Mouse (Mus musculus) thymus, postnatal 10 days (tissue): ENCODE measurements at regions not wholly inside any gene's neighbourhood (a gene's known extent, or its start where the extent isn't known, plus 50 kb on each side); places are given as distances from the start of the nearest gene placed in this dataset.

Source experiments
- DNase-seq, 2 experiments: peaks; one replicate each; pipeline ENCODE4 v3.0.0; 2021; ENCODE audit warnings: low spot score in 2 of 2

DNA sequence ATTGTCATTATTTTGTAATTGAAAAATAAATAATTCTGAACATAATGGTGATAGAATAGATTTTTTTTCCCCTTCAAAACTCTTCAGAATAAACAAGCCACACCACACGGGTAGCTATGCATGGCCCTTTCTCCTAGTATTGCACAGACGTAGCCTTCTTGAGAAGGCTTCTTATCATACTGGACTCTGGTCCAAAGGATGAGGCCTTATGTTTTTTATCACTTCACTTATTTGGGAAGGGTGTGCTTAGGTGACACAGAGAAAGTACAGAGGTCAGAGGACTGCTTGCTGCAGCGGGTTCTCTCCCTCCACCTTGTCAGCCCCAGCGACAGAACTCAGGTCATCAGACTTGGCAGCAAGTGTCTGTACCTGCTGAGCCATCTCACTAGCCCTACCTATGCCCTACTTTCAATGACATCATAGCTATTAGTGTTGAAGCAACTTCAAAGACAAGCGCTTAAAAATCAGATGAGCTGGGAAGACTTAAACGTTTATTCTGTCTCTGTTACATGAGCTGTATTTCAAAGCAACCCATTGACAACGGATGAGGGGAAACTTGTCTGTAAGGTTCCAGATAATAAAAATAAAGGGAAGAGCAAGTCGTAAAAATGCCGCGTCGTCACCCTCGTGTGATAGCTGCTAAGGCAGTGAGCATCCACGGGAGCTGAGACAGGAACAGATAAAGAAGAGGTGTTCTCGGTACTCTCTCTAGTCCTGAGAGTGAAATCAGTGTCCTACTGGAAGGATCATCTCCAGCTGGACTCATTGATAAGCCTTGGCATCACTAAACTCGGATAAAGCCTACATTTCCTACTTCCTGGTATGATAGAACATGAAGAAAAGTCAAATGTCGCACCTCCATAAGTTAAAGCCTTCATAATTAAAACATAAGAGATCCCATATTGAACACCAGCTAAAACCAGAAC is 226.2 kb downstream of the Sp3 start:
- no peak for DNase-seq

DNA sequence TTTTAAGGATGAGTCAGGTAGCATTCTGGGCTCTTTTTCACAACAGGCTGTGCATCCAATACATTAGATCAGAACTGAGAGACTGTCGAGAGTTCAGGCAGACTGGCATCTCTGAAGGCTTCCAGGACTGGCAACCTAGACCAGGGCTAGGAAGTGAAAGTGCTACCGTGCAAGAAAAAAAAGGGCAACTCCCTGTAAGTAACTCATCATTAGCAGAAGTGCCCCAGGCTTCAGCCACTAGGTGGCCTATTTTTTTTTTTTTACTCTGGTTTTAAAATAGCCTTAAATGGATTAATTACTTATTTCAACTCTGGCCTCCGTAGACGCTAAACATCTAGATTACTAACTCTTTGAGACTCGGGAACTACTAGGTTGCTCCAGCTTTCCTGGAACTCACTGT is 216.8 kb downstream of the Sp3 start:
- no peak for DNase-seq

DNA sequence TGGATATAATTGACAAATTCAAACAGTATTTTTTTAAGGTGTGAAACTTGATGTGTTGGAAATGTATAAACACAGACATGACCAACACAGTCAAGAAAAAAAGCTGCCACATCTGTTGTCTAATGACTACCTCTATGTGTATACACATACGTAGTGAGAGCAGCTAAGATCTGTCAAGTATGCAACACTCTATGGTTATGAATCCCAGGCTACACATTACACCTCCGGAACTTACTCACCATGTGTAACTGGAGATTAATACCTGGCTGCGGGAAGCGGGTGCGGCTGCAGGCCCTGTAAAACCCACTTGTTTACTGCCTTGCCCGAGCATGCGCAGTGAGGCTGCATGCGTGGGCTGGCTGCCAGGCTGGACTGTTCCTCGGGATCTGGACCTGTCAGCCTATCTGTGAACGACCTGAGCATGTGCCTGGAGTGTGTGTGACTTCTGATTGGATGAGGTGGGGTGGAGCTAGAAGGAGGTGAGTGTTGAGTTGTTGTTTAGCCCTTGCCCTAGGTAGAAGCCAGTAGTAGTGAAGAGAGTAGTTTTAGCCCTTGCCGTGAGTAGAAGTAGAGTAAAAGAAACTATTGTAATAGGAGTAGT is 211.1 kb downstream of the Sp3 start:
- no peak for DNase-seq

DNA sequence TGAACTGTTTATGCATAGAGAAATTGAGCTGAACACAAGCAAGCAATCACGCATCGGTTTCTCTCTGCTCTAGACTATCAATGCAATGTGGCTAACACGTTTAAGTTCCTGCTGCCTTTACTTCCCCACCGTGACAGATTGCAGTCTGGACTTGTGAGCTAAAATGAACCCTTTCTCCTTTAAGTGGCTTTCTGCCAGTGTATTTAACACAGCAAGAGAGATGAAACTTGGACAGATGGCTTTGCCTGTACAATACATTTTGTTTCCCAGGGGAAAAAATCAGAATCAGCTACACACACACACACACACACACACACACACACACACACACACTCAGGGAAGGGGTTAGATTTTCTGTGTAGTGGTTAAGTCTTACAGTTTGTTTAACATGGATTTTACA is 206.8 kb downstream of the Sp3 start:
- no peak for DNase-seq

DNA sequence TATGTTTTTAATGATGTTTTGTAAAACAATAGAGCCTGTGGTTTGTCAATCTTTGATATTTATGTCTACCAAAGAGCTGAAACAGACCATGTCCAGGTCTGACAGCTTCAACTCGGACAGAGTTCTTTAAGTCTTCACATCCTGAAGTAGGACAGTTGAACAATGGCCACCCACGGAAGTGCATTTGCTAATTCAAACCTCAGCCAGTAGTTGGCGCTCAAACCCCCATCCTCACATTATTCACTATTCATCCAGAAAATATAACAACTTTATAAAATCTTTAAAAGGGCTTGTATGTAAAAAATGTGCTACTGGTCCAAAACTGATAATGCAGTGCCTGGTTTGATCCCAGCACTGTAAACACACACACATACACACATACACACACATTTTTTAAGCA is 202.9 kb downstream of the Sp3 start:
- peak in 1 of 2 experiments; percentile 32 for DNase-seq

DNA sequence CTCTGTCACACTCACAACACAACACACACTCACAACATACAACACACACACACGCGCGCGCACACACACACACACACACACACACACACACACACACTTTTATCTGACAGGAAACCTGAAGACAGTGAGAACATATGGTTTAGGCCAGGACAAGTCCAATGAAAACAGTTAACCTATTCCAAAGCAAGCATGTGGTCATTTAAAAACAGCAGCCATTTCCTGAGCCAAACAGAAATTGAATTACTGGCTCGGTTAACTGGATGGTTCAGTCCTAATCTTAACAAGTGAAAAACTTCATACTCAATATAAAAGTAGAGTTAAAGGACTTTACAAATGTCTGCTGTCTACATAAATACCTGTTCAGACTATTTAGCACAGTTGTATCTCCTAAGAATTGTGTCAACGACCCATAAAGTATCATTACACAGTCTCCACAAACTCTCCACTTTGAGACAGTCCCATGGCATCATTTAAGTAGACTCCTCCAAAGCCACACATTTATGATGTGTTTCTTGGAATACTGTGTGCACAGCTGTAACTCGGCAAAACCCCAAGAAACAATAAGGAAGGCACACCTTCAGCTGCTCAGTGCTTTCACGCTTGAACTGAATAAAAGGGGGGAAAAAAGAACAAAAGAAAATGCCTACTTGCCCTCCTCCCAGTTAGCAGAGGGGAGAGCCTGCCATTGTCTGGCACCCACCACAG is 202.3 kb downstream of the Sp3 start:
- DNase-seq: no peak

DNA sequence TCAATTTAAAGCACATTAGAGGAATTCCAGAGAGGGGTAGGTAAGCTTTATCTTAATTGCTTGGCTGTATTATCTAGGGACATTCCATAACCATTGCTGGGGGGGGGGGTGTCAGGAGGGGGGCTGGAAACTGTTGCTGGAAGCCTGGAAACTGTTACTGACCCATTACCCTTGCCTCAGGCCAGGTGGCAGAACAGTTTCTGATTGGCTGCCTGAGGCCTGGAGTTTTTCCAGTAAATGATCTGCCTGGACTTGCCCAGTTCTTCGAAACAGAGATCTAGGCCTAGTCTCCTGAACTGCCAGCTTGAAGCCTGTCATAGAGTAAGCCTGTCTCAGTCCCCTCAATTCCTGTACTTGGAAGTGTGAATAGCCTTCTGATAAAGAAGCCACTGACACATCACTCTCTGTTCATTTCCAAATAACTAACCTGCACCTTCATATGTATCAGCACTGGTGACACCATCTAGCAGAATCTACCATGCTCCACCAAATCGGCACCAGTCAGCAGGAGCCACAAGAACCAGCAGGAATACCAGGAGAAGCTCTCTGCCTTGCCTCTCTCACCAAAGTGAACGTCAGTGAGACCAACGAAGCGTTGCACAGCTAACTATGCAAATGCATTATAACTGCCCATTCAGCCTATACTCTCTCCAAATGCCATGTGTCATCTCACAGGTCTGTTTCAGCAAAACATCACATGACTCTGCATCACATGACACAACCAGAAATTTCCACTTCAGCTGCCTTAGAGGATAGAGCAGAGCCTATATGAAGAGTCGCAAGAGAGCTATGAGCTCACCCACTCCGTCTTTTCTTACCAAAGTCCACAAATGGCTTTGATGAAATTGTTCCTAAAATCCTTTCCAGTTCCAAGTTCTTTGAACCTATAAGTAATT is 200.7 kb downstream of the Sp3 start:
- DNase-seq: no peak

DNA sequence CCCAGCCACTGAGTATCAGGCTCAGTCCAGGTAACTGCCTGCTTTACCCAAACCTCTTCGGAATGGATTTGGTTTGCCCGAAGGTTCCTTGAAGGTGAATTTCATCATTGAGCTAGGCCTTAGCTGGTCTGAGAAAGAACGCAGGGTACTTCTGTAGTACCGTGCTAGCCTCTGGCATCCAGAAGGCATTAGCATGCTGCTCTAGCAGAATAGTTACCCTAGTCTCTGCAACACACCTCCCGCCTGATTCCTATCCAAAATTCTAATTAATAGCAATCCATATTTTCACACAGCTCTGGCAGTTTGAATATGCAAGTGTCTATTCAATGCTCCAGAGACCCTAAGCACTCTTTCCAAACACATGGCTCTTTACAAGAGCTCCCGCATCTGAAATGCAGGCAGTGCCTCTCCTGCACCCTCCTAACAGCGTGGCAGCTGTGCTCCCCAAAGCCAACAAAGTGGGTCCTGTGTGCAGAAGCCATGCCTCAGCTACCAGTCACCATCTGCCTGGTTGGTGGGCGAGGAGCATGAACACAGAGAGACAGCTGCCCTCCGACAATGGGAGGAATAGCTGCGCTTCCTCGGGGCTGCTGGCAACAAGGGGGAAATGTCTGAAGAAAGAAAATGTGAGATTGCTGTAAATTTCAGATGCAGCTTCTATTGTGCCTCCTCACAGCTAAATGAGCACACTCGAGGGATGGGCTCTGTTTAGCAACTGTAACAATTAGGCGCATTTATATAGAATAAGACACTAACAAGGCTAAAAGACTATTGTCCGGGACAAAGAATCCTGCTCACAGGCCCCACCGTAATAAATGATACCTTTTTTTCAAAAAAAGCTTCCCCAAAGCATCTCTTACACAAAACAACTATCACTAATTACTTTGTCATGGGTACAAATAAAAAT is 198.6 kb downstream of the Sp3 start:
- no peak for DNase-seq

DNA sequence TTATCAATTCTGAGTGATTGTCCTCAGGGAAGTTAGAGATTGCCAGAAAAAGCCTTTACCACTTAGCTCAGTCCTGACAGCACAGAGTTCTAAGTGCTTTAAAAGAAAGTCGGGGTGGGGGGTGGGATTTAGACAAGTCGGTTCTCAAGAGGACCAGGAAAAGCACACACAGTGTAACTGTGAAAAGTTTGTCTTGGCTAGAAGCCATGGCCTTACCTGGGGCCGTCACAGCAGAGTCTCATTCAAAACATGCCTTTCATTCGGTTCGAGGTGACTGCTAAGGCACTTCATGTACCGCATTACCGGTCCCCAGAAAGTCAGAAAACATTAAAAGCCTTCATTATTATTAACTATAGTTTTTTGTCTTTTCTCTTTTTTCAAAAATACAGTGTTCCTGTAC is 197.9 kb downstream of the Sp3 start:
- no peak for DNase-seq

DNA sequence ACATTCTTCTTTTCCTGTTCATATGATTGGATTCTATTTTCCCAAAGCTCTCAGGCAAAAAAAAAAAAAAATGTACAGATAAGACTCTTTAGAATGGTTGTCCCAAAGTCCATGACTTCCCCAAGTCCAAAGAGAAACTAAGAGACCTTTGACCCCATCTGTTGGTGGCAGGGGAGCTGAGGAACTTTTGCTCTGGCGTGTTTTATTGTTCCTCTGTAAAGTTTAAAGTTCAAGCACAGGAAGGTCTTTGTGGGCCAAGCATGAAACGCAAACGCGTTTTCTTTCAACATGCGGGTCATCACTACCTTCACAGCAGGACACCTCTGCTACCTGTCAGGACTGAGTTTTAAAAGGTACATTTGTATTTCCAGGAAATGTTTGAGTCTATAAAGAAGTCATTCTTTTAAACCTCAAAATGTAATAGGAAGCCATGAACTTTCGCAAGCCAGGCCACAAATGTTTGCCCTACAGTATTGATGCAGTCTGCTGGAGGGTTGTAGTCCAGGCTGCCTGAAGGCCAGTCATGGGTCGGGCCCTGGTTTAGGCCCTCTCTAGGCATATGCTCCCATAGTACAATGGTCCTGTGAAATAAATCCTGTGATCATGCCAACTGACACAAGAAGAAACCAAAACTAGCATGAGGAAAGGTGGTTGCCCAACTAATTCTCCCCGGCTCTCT is 194.7 kb downstream of the Sp3 start:
- DNase-seq: no peak

DNA sequence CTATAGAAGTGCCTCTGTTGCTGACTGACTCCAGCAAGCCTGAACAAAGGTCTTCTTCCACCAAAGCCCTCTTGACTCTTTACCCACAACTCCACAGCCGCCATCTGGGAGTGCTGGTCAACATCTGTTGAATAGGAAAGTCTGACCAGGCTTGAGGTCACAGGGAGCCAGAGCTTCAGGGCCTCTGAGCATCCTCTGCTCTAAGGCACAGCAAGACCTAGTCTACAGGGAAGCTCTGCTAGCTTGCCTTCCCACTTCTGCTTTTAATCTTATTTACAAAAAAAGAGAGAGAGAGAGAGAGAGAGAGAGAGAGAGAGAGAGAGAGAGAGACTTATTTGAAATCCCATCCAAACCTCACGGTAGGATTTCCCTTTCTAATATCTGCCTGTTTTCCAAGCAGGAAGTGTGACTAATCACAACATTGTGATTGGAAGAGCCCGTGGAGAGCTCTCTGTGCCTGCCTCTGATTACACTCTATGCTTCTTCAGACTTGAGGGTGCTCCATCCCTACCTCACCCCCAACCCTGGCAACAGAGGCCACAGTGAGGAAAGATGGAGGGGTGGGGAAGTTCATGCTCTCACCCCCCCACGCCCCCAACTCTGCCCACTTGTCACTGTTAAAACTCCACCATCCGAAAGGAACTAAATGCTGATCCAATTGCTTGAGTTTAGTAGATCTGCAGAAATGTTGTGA is 194.1 kb downstream of the Sp3 start:
- DNase-seq: no peak

DNA sequence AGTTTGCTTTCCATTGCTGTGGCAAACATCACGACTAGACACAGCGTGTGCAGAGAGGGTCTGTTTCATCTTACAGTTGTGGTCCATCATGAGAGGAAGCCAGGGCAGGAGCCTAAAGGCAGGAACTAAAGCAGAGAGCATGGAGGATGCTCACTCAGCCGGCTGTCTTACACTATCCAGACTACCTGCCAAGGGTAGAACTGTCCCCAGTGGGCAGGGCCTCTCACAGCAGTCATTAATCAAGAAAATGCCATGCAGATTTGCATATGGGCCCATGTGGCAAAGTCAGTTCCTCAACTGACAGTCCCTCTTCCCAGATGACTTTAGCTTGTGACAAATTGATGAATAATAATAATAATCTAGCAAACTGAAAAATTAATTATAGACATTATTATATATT is 192.6 kb downstream of the Sp3 start:
- DNase-seq: no peak

DNA sequence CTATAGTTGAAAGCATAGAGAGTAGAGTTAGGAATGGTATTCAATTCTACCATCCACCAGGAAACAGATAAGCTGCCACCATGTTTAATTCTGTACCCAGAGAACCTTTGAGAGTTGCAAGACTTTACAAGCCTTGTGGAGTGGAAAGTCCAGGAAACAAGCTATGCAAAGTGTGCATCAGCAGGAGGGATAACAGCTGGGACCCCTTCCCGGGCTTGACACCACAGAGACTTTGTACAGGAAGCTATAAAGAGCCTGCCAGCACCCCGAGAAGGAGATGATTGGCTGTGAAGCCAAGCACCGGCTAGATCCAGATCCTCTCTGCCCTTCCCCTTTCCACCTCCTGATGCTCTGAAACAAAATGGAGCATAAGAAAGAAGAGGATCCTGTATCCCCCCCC is 188.8 kb downstream of the Sp3 start:
- no peak for DNase-seq

DNA sequence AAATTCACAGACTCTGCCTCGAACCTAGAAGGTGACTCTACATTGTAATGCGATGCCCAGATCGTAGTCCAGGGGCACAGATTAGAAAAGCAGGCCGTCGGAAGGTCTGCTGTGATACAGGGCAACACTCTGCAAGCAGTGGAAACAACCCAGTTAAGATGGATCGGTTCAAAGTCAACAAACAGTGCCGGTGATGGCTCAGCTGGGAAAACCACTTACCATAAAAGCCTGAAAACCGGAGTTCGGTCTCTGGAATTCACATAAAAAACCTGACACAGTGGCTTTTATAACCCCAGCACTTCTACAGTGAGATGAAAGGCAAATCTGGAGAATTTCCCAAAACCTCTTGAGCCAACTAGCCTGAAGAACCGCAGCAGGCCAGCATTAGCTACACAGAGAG is 186.8 kb downstream of the Sp3 start:
- DNase-seq: no peak

DNA sequence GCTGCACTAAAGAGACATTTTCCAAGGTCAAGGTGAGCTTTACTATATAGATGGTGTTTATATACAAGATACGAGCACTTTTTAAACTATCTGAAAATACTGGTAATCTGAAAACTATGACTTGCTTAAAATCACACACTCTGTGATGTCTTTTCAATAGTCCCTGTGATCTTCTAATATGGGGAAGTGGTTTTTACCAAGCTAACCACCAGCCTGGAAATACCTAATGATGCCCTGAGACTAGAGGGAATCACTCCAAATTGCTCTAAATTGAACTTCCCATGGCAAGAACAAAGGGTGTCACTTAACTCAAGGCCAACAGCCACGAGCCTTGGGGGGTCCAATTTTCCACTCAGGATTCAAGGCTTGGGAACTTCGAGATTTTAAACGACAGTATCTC is 185.7 kb downstream of the Sp3 start:
- DNase-seq: no peak

DNA sequence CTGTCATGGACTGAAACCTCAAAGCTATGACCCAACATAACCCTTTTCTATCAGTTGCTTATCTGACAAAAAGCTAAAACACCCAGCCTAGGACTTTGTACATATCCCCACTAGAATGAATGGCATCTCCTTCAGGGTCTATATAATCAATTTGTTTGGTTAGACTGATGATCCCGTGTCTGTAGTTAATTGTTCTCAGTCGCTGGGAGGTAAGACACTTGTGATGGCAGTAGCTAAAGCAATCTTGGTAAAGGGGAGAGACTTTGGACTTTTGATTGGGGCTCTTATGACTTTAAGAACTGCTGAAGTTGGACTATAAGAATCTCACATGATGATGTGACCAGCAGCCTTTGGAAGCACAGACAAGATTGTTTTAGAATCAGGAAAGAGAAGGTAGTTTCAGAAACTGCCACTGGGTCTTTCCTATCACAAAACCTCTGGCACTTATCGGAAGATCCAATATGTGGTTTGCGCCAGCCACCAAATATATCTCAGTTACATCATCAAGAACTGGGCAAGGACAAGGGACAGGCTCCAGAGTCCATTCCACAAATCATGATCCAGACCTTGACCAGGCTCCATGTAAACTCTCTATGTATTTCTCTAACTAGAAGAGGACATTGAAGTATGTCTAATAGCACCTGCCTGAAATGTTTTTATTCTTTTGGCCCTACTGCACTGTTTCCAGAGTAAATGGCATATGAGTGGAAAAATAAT is 183.1 kb downstream of the Sp3 start:
- no peak for DNase-seq

DNA sequence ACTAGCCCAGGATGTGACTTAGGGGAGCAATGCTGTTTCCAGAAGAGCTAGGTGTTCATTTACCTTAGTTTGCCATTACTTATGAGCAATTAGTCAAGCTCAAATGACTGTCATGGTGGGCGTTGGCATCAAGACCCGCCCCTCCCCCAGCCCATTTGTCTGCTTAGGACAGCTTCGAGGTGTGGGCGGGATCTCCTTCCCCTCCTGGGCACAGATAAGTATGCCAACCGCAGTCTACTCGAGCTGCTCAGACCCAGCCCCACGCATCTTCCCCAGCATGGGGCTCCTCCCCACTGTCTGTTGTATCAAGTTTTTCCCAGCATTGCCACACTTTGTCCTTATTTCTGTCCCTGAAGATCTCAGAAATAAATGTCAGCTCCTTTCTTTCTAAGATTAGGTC is 179.6 kb downstream of the Sp3 start:
- no peak for DNase-seq

DNA sequence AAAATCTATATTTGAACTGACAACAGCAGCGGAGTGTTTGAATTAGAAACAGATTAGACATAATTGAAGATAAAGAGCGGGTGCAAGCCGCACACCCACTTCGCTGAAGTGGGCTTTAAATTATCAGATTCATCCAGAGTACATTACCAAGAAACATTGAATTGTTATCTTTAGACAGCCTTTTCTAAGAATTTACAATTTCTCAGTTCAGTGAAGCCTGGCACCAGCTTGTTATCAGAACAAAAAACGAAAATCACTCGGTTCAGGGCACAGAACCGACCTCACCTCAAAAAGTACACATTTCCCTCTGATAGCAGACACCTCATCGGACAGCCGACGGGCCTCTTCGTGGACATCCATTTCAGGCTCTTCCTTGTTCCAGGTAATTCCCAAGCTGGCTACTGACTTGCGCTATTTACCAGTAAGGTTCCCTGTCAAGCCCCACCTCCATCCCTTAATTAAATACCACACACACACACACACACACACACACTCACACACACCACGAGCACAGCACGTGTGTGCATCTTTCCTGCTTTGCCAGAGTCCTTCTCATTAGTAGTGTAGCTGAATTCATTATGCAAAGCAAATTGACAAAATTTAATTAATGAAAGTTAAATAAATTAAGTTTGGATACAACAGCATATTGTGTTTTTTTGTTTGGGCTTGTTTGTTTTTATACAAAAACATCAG is 166.8 kb downstream of the Sp3 start:
- DNase-seq: no peak
